Mouse (Mus musculus) telencephalon, adult 2 months (tissue): ENCODE results near the gene Cradd.
A peak's percentile ranks its signal among the peaks of the same experiment; 100 is the strongest.

ENCODE experiments used
- DNase-seq: peaks from one replicate; pipeline ENCODE4 v3.0.0-alpha.2; 2011; ENCODE audit warnings: low read depth, low spot score

Cradd gene

GRCm38 (mm10) chr10:95207423-95207822 is 116.5 kb downstream of the Cradd start:
- no peak for DNase-seq

GRCm38 (mm10) chr10:95201514-95201913 is 122.4 kb downstream of the Cradd start:
- DNase-seq = no peak

- no peak for DNase-seq
These were observed 123.6 kb downstream of the Cradd start for GRCm38 (mm10) chr10:95200323-95200722.

- no peak for DNase-seq
These were observed 124.2 kb downstream of the Cradd start for GRCm38 (mm10) chr10:95199541-95200269.

- no peak for DNase-seq
These were observed 126.6 kb downstream of the Cradd start for GRCm38 (mm10) chr10:95197377-95197776.

GRCm38 (mm10) chr10:95195719-95196118 is 128.2 kb downstream of the Cradd start:
- no peak for DNase-seq

- no peak for DNase-seq
These were observed 129.2 kb downstream of the Cradd start for GRCm38 (mm10) chr10:95194776-95195175.

- DNase-seq = no peak
These were observed 130.1 kb downstream of the Cradd start for GRCm38 (mm10) chr10:95193875-95194281.

- DNase-seq = no peak
These were observed 132.1 kb downstream of the Cradd start for GRCm38 (mm10) chr10:95191881-95192280.

GRCm38 (mm10) chr10:95191151-95191655 is 132.7 kb downstream of the Cradd start:
- DNase-seq = no peak

GRCm38 (mm10) chr10:95189550-95190211 is 134.3 kb downstream of the Cradd start:
- DNase-seq = no peak

- no peak for DNase-seq
These were observed 139.7 kb downstream of the Cradd start for GRCm38 (mm10) chr10:95184210-95184609.

GRCm38 (mm10) chr10:95183051-95183450 is 140.9 kb downstream of the Cradd start:
- DNase-seq = peak; percentile 44

GRCm38 (mm10) chr10:95182405-95182804 is 141.5 kb downstream of the Cradd start:
- no peak for DNase-seq

GRCm38 (mm10) chr10:95181553-95181952 is 142.4 kb downstream of the Cradd start:
- peak; percentile 49 for DNase-seq

- no peak for DNase-seq
These were observed 143.0 kb downstream of the Cradd start for GRCm38 (mm10) chr10:95180900-95181299.

GRCm38 (mm10) chr10:95180177-95180576 is 143.8 kb downstream of the Cradd start:
- no peak for DNase-seq

- DNase-seq = no peak
These were observed 145.1 kb downstream of the Cradd start for GRCm38 (mm10) chr10:95178785-95179184.

- DNase-seq = no peak
These were observed 148.4 kb downstream of the Cradd start for GRCm38 (mm10) chr10:95175423-95176120.

- no peak for DNase-seq
These were observed 149.7 kb downstream of the Cradd start for GRCm38 (mm10) chr10:95174260-95174659.

GRCm38 (mm10) chr10:95170721-95171354 is 153.1 kb downstream of the Cradd start:
- no peak for DNase-seq

- DNase-seq = no peak
These were observed 159.0 kb downstream of the Cradd start for GRCm38 (mm10) chr10:95164949-95165348.
